18 mouse cellular contexts compared by ENCODE assay signal in the genomic region with DNA sequence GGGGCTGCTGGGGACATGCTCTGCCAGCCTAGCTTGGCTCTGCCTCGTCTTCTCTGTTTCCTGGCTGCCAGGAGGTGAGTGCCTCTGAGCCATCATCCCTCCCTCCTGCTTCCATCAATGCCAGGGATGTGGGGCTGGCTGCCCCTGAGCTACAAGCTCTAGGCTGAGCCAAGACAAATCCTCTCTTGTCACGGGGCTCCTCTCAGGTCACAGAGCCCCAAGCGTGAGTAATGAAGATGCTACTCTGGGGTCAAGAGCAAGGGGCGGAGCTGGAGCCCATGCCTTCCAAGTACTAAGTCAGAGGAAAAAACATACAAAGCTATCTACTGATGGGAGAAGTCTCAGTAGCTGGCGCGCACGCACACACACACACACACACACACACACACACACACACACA. TPM values are rescaled to one million over a fixed set of nuclear protein-coding genes. Genes with fewer than 3 reads are reported as not detected.
A peak's percentile ranks its signal among the peaks of the same experiment; 100 is the strongest.
DNase-seq lines count a peak whose midpoint lies in the region; ATAC-seq lines count a peak whose summit lies in the region.
"Had no signal": no experiment of that assay in that cellular context is flagged by ENCODE, and none has a peak within 500 bp of the region (broad histone marks: within the 10 kb centered on the region; RNA-seq: fewer than 3 reads in every experiment).

No protein-coding gene starts in this region.

- no peak for DNase-seq in hindbrain, embryonic 10.5 days (ENCODE audit: low spot score)
- DNase-seq in adrenal gland, adult 8-10 months = peak; percentile 81
- peak; percentile 68 for DNase-seq in adrenal gland, postnatal 14 days
- DNase-seq in adrenal gland, postnatal 36 days = peak; percentile 69 to 82
- DNase-seq in urinary bladder, postnatal 4 days (ENCODE audit: low spot score in 2 of 2) = no peak
- no peak for DNase-seq in layer of hippocampus, adult 11-12 months (ENCODE audit: low spot score)
- DNase-seq in cerebellum, postnatal 14 days = no peak
- DNase-seq: cerebellum, adult 11 months; cerebellum, adult 18-20 months; cerebellum, adult 8-10 months; cerebellum, adult 9-11 months; cerebellum, postnatal 25 days; forebrain, postnatal 0 days had no signal

- H3K27me3 ChIP-seq in hindbrain, embryonic 10.5 days (ENCODE audit: insufficient read depth, poor library complexity, severe bottlenecking) = no peaks in the 10 kb centered on the region
- no peaks in the 10 kb centered on the region for H3K27me3 ChIP-seq in hindbrain, embryonic 16.5 days (replicated peaks; ENCODE audit: control insufficient read depth, insufficient read depth, low read length)
- H3K27me3 ChIP-seq: embryonic facial prominence, embryonic 12.5 days; forebrain, embryonic 13.5 days; forebrain, embryonic 15.5 days had no signal

- peak overlapping the region; percentile 45; the same call in 1 of the 2 replicates for H3K27ac ChIP-seq in hindbrain, embryonic 10.5 days
- no peak overlapping the region for H3K27ac ChIP-seq in hindbrain, embryonic 16.5 days (ENCODE audit: low read depth, low read length)
- H3K27ac ChIP-seq: embryonic facial prominence, embryonic 10.5 days; embryonic facial prominence, embryonic 12.5 days; forebrain, embryonic 13.5 days; forebrain, embryonic 15.5 days had no signal

- peaks cover 100% of the 10 kb centered on the region for H3K36me3 ChIP-seq in hindbrain, embryonic 10.5 days
- H3K36me3 ChIP-seq in hindbrain, embryonic 16.5 days (ENCODE audit: control insufficient read depth, insufficient read depth, low read length) = peaks cover 47% of the 10 kb centered on the region

- ATAC-seq in hindbrain, embryonic 16.5 days = no peak
- ATAC-seq: forebrain, embryonic 13.5 days; forebrain, embryonic 15.5 days; forebrain, postnatal 0 days had no signal

- H3K4me1 ChIP-seq in hindbrain, embryonic 10.5 days (replicated peaks) = no peaks in the 10 kb centered on the region; the same call in 1 of the 2 replicates
- H3K4me1 ChIP-seq in hindbrain, embryonic 16.5 days (ENCODE audit: control insufficient read depth, insufficient read depth, low read depth, low read length) = no peaks in the 10 kb centered on the region
- H3K4me1 ChIP-seq: embryonic facial prominence, embryonic 10.5 days; embryonic facial prominence, embryonic 12.5 days; forebrain, embryonic 13.5 days; forebrain, embryonic 15.5 days had no signal

- 72% methylated on average over 7 of the region's 7 CpGs for WGBS in hindbrain, embryonic 10.5 days
- WGBS in hindbrain, embryonic 16.5 days = 78% methylated on average over 7 of the region's 7 CpGs

- no peak overlapping the region for H3K9ac ChIP-seq in hindbrain, embryonic 16.5 days (ENCODE audit: low read depth, low read length)
- H3K9ac ChIP-seq: embryonic facial prominence, embryonic 12.5 days; forebrain, embryonic 13.5 days; forebrain, embryonic 15.5 days; forebrain, postnatal 0 days had no signal

- no peaks in the 10 kb centered on the region for H3K9me3 ChIP-seq in hindbrain, embryonic 10.5 days
- no peaks in the 10 kb centered on the region for H3K9me3 ChIP-seq in hindbrain, embryonic 16.5 days (ENCODE audit: control insufficient read depth, low read length)
- H3K9me3 ChIP-seq: embryonic facial prominence, embryonic 10.5 days; embryonic facial prominence, embryonic 12.5 days; forebrain, embryonic 13.5 days; forebrain, embryonic 15.5 days had no signal

- H3K4me2 ChIP-seq in hindbrain, embryonic 16.5 days (ENCODE audit: low read length) = no peak overlapping the region
- H3K4me2 ChIP-seq: embryonic facial prominence, embryonic 12.5 days; forebrain, embryonic 13.5 days; forebrain, embryonic 15.5 days had no signal

- no peak overlapping the region for H3K4me3 ChIP-seq in hindbrain, embryonic 10.5 days
- no peak overlapping the region for H3K4me3 ChIP-seq in hindbrain, embryonic 16.5 days (ENCODE audit: low read length)
- H3K4me3 ChIP-seq: embryonic facial prominence, embryonic 10.5 days; embryonic facial prominence, embryonic 12.5 days; forebrain, embryonic 13.5 days; forebrain, embryonic 15.5 days had no signal

RNA-seq across cellular contexts. Expression of gene Tmem50a, which starts 11.8 kb away (rescaled TPM):
- 132 and 149 TPM in 2 replicates for polyA plus RNA-seq in hindbrain, embryonic 10.5 days (2016; fragmentation: Nextera tagmentation; extraction: Ambion mirVana)
- polyA plus RNA-seq in hindbrain, embryonic 16.5 days (2015; fragmentation: Nextera tagmentation; extraction: Ambion mirVana) = 214 and 227 TPM in 2 replicates
- total RNA-seq in adrenal gland, adult 8-10 months (2022) = 100 to 1,000 TPM; 200 to 410 (median 314) TPM
- total RNA-seq in adrenal gland, postnatal 14 days (2021) = 215 and 225 TPM in 2 replicates
- total RNA-seq in adrenal gland, postnatal 36 days (2021) = 100 to 1,000 TPM; 229 to 405 TPM

RNA-seq across cellular contexts. Expression of gene Rsrp1, which starts 20.3 kb away (rescaled TPM):
- 335 and 382 TPM in 2 replicates for polyA plus RNA-seq in hindbrain, embryonic 10.5 days (2016; fragmentation: Nextera tagmentation; extraction: Ambion mirVana)
- polyA plus RNA-seq in hindbrain, embryonic 16.5 days (2015; fragmentation: Nextera tagmentation; extraction: Ambion mirVana) = 453 and 454 TPM in 2 replicates
- total RNA-seq in adrenal gland, adult 8-10 months (2022) = 100 to 1,000 TPM; 450 to 493 (median 461) TPM
- total RNA-seq in adrenal gland, postnatal 14 days (2021) = 394 and 402 TPM in 2 replicates
- total RNA-seq in adrenal gland, postnatal 36 days (2021) = 100 to 1,000 TPM; 378 to 436 TPM

RNA-seq across cellular contexts. Expression of gene Syf2, which starts 27.7 kb away (rescaled TPM):
- 67.6 and 75.2 TPM in 2 replicates for polyA plus RNA-seq in hindbrain, embryonic 10.5 days (2016; fragmentation: Nextera tagmentation; extraction: Ambion mirVana)
- 53.8 and 58.2 TPM in 2 replicates for polyA plus RNA-seq in hindbrain, embryonic 16.5 days (2015; fragmentation: Nextera tagmentation; extraction: Ambion mirVana)
- total RNA-seq in adrenal gland, adult 8-10 months (2022) = 100 to 1,000 TPM in 1 of 4 experiments, 10 to 100 TPM in 3; 80.6 to 102 (median 92.5) TPM
- 81.4 and 90.5 TPM in 2 replicates for total RNA-seq in adrenal gland, postnatal 14 days (2021)
- total RNA-seq in adrenal gland, postnatal 36 days (2021) = 100 to 1,000 TPM in 1 of 2 experiments, 10 to 100 TPM in 1; 84.2 to 102 TPM

RNA-seq across cellular contexts. Expression of gene Rhd, which starts 38.7 kb away (rescaled TPM):
- polyA plus RNA-seq in hindbrain, embryonic 10.5 days (2016; fragmentation: Nextera tagmentation; extraction: Ambion mirVana) = 11.2 and 12.5 TPM in 2 replicates
- 1.7 and 2.1 TPM in 2 replicates for polyA plus RNA-seq in hindbrain, embryonic 16.5 days (2015; fragmentation: Nextera tagmentation; extraction: Ambion mirVana)
- 1 to 10 TPM in 1 of 4 experiments, under 1 TPM in 1, not detected in 2; 0.84 to 1.1 TPM for total RNA-seq in adrenal gland, adult 8-10 months (2022)
- total RNA-seq in adrenal gland, postnatal 14 days (2021) = 1.1 and 8.4 TPM in 2 replicates
- under 1 TPM in 1 of 2 experiments, not detected in 1; 0.89 TPM for total RNA-seq in adrenal gland, postnatal 36 days (2021)

RNA-seq across cellular contexts. Expression of gene Maco1, which starts 49.9 kb away (rescaled TPM):
- 39.2 and 48.2 TPM in 2 replicates for polyA plus RNA-seq in hindbrain, embryonic 10.5 days (2016; fragmentation: Nextera tagmentation; extraction: Ambion mirVana)
- 75.4 and 76.6 TPM in 2 replicates for polyA plus RNA-seq in hindbrain, embryonic 16.5 days (2015; fragmentation: Nextera tagmentation; extraction: Ambion mirVana)
- total RNA-seq in adrenal gland, adult 8-10 months (2022) = 10 to 100 TPM; 36.2 to 51.0 (median 47.8) TPM
- total RNA-seq in adrenal gland, postnatal 14 days (2021) = 35.3 and 35.6 TPM in 2 replicates
- 10 to 100 TPM; 37.3 to 39.0 TPM for total RNA-seq in adrenal gland, postnatal 36 days (2021)

Comparison
In these comparisons a context has a peak if more than half of its experiments do, and no peak if none do; other contexts are left out.
1. DNase-seq: peak in adrenal gland, adult 8-10 months (single experiment), adrenal gland, postnatal 14 days (single experiment) and adrenal gland, postnatal 36 days (2 of 2); none in hindbrain, embryonic 10.5 days (single experiment), urinary bladder, postnatal 4 days (0 of 2), layer of hippocampus, adult 11-12 months (single experiment) and cerebellum, postnatal 14 days (0 of 2).